Mouse (Mus musculus) neural tube, embryonic 13.5 days (tissue): ENCODE results near the gene Ofcc1. TPM values are rescaled to one million over a fixed set of nuclear protein-coding genes. Genes with fewer than 3 reads are reported as not detected.

Experiments
- ATAC-seq: fragments of 200-750 bp; cut with Nextera tagmentation; 2 replicates; pipeline ENCODE4 v1.8.0; 2017; ENCODE audit warnings: low read depth, mild to moderate bottlenecking, moderate TSS enrichment, moderate library complexity
- H3K27ac ChIP-seq: fragments of 300-500 bp; sonication (generic); replicated peaks from 2 replicates; pipeline ENCODE4 v1.5.1; 2015; ENCODE audit warnings: moderate library complexity, mild to moderate bottlenecking, inconsistent platforms
- H3K27me3 ChIP-seq: fragments of 300-500 bp; sonication (generic); 2 replicates; pipeline ENCODE4 v1.6.1; 2015; ENCODE audit warnings: mild to moderate bottlenecking, inconsistent platforms
- H3K36me3 ChIP-seq: fragments of 300-500 bp; sonication (generic); 2 replicates; pipeline ENCODE4 v1.6.1; 2015; ENCODE audit warnings: mild to moderate bottlenecking, inconsistent platforms
- H3K4me1 ChIP-seq: fragments of 300-500 bp; sonication (generic); replicated peaks from 2 replicates; pipeline ENCODE4 v1.6.1; 2015; ENCODE audit warnings: inconsistent platforms
- H3K4me2 ChIP-seq: fragments of 300-500 bp; sonication (generic); 2 replicates; pipeline ENCODE4 v1.6.1; 2015; ENCODE audit warnings: inconsistent platforms, mild to moderate bottlenecking, moderate library complexity
- H3K4me3 ChIP-seq: fragments of 300-500 bp; sonication (generic); 2 replicates; pipeline ENCODE4 v1.5.1; 2015; ENCODE audit warnings: mild to moderate bottlenecking, inconsistent platforms
- H3K9ac ChIP-seq: fragments of 300-500 bp; sonication (generic); 2 replicates; pipeline ENCODE4 v1.6.1; 2015; ENCODE audit warnings: moderate library complexity, mild to moderate bottlenecking, inconsistent platforms
- H3K9me3 ChIP-seq: fragments of 300-500 bp; sonication (generic); 2 replicates; pipeline ENCODE4 v1.6.1; 2016; ENCODE audit warnings: inconsistent platforms
- WGBS: fragments of 180-500 bp; shearing (Covaris S2); methylation state at CpG from one replicate; pipeline ENCODE4 v1.1.7; 2015; 5-methylcytosine and 5-hydroxymethylcytosine counted together
- polyA plus RNA-seq: library from polyadenylated mRNA; unstranded; fragments of >200 nt; fragmentation: Nextera tagmentation; extraction: Ambion mirVana; gene quantifications from 2 replicates; pipeline ENCODE4 v1.2.1, GENCODE M21; 2015

Ofcc1 gene
- not detected in 2 replicates for polyA plus RNA-seq

DNA sequence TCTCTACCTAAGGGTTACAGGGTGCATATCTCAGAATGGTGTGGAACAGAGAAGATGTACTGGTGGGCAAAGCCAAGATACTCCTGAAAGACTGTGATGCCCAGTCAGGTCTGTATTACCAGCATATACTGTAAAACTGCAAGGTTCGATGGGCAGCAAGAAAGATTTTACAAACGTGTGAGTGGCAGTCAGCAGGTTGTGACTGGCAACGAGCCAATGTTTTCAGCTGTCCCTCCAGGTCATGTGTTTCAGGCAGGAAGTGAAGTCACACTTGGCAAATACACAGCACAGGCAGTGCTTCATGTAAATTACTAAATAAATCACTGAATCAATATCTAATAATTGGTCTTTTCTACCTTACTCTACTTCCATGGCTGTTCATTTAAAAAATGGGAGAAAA lies at the start of gene Ofcc1:
Ofcc1 (minus strand) TSS at position 163 of the 400 bp plus-strand sequence.
- H3K4me2 ChIP-seq: no peak within 1 kb of the TSS

DNA sequence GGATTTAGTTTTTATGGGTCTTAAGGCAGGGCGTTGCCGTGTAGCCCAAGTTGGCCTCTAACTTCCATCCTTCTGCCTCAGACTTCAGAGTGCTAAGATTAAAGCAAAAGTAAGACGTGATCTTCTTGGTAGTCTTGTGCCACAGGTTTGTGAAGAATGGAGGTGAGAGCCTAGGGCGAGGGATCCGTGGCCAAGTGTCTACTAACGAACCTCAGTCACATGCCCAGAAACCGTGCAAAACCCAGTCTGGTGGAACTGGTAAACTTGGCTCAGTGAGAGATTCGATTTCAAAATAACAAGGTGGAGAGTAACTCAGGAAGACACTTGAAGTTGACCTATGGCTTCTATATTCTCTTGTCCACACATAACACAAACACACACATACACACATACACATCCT lies 28.9 kb upstream of the Ofcc1 start:
- Histone ChIP-seq H3K9me3 (no peaks in the 10 kb centered on the region), H3K27me3 (no peaks in the 10 kb centered on the region), H3K9ac (no peak overlapping the region), H3K4me3 (no peak overlapping the region), H3K4me2 (no peak overlapping the region), H3K4me1 (no peaks in the 10 kb centered on the region), H3K36me3 (no peaks in the 10 kb centered on the region), H3K27ac (no peak overlapping the region)
- ATAC-seq: no peak
- 94% methylated on average over 8 of the region's 8 CpGs for WGBS

More for the DNA sequence above, at the start of gene Ofcc1:
- WGBS: 57% methylated on average over 3 of the region's 3 CpGs
- no peaks in the 10 kb centered on the region for H3K36me3 ChIP-seq
- H3K4me1 ChIP-seq: peaks cover 4% of the 10 kb centered on the region
- no peak for ATAC-seq
- H3K4me3 ChIP-seq: no peak within 1 kb of the TSS
- no peaks in the 10 kb centered on the region for H3K9me3 ChIP-seq
- no peak within 1 kb of the TSS for H3K9ac ChIP-seq
- H3K27me3 ChIP-seq: no peaks in the 10 kb centered on the region
- no peak within 1 kb of the TSS for H3K27ac ChIP-seq

DNA sequence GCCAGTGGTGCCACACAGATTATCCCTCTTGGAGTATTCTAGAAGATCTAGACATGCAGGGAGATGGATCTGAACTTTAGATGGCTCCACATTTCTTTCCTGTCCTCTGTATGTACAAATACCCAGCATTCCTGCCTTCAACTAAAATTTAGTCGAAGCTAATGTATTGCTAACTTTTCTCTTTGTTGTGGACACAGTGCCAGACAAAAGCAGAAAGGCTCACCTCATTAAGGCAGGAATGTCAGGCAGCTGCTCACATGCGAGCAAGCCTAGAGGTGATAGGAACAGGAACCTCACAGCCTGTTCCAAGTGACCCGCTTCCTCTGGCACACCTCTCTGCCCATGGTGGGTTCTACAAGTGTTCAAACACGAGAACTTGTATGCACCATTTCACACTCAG lies 26.2 kb upstream of the Ofcc1 start:
- 60% methylated on average over 4 of the region's 4 CpGs for WGBS
- H3K9me3 ChIP-seq: no peaks in the 10 kb centered on the region
- H3K9ac ChIP-seq: no peak overlapping the region
- no peaks in the 10 kb centered on the region for H3K36me3 ChIP-seq
- H3K4me1 ChIP-seq: no peaks in the 10 kb centered on the region
- no peak overlapping the region for H3K4me2 ChIP-seq
- no peak for ATAC-seq
- H3K4me3 ChIP-seq: no peak overlapping the region
- H3K27ac ChIP-seq: no peak overlapping the region
- no peaks in the 10 kb centered on the region for H3K27me3 ChIP-seq

DNA sequence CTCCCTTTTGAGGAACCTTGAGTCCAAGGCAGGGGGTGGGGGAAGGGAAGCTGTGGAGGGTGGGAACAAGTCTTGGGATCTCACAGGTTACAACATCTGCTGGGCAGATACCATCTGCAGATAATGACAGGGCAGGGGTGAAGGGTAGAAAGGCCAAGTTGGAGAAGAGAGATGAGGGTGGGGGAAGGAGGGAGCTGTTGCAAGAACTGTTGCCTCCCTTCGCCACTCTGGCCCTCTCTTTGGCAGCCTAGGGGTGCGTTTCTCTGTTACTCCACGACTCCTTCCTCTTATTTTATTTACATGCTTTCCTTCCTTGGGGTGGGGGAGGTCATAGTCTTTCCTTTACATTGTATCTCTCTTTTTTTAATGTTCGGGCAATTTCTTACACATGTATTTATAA lies 23.7 kb upstream of the Ofcc1 start:
- no peaks in the 10 kb centered on the region for H3K36me3 ChIP-seq
- H3K4me1 ChIP-seq: no peaks in the 10 kb centered on the region; the same call in 1 of the 2 replicates
- no peak overlapping the region for H3K4me3 ChIP-seq
- WGBS: 82% methylated on average over 4 of the region's 4 CpGs
- H3K27me3 ChIP-seq: no peaks in the 10 kb centered on the region
- H3K9me3 ChIP-seq: no peaks in the 10 kb centered on the region
- H3K4me2 ChIP-seq: no peak overlapping the region
- H3K27ac ChIP-seq: no peak overlapping the region
- no peak overlapping the region for H3K9ac ChIP-seq
- no peak for ATAC-seq

DNA sequence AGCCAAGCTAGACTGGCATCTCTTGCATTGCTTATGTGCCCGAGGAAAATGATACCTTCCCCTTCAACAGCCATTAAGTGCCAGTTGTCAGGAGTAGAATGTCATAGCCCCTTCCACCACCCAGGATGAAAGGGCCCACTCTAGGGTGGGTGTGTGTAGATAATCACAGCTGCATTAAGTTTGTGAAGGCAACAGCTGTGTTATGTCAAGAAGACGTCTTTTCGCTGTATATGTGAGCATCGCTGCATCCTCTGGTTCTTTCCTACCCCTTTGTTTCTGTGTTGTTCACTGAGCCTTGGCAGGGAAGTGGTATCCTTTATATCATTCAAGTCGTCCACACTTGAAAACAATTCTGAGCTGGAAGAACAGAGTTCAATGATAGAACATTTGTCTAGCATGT lies 15.5 kb upstream of the Ofcc1 start:
- Histone ChIP-seq H3K4me3 (no peak overlapping the region), H3K27ac (no peak overlapping the region), H3K36me3 (no peaks in the 10 kb centered on the region), H3K4me2 (no peak overlapping the region), H3K27me3 (no peaks in the 10 kb centered on the region), H3K9ac (no peak overlapping the region), H3K9me3 (no peaks in the 10 kb centered on the region), H3K4me1 (no peaks in the 10 kb centered on the region; the same call in 1 of the 2 replicates)
- WGBS: 76% methylated on average over 5 of the region's 5 CpGs
- no peak for ATAC-seq

DNA sequence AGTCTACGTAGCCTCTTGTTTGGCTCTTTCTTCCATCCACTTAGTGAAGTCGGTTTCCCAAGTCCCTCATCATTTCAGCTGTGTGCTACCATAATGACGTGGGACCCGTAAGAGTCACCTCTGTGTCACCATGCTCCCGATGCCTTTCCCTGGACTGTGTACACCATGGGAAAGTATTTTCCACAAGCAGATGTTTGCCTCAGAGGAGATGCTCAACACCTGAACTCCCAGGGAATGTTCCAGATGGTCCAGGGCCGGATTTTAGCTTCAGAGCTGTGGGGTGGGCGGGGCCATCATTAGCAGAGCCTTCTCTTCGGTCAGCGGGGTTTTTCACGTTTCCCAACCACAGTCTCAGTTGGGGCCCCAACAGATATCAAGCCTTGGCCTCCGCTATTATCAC lies 5.5 kb upstream of the Ofcc1 start:
- Histone ChIP-seq H3K9ac (no peak overlapping the region), H3K4me2 (no peak overlapping the region), H3K36me3 (no peaks in the 10 kb centered on the region), H3K27me3 (no peaks in the 10 kb centered on the region), H3K9me3 (no peaks in the 10 kb centered on the region), H3K4me3 (no peak overlapping the region), H3K27ac (no peak overlapping the region), H3K4me1 (no peaks in the 10 kb centered on the region; the same call in 1 of the 2 replicates)
- no peak for ATAC-seq
- WGBS: 88% methylated on average over 11 of the region's 11 CpGs

DNA sequence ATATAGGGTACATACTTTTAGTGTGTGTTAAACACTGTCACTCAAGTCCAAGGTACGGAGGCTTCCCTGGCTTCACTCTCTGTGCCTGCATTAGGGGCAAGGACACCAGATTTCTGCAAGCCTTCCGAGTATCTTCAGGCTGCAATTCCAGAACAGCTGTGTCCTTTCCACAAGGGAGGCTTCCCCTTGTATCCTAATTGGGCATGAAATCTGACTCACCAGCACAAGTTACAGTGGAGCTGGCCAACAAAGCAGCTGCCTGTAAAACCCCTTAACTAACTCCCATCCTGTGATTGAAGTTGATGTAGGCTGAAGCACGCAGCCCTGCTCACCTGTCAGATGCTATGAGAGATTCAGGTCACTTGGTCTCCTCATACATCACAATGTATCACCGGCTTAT lies 3.6 kb upstream of the Ofcc1 start:
- Histone ChIP-seq H3K4me2 (no peak overlapping the region), H3K36me3 (no peaks in the 10 kb centered on the region), H3K27me3 (no peaks in the 10 kb centered on the region), H3K9me3 (no peaks in the 10 kb centered on the region), H3K4me1 (peaks cover 4% of the 10 kb centered on the region), H3K4me3 (no peak overlapping the region), H3K27ac (no peak overlapping the region), H3K9ac (no peak overlapping the region)
- 47% methylated on average over 4 of the region's 4 CpGs for WGBS
- no peak for ATAC-seq

DNA sequence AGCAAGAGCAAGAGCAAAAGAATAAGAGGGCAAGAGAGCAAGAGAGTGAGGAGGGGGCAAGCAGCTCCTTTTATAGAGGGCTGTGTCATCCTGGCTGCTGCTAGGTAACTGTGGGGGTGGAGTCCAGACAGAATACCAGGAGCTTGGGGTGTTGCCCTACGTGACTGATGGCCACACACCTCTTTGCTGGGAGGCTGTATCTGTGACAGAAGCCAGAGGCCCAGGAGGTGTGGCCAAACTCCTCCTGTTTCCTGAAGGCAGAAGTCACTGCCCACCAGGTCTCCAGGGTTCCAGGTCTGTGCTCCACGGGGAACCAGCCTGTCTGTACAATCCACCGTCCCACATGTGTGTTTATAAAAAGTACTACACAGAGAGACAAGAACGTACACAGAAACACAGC lies 558 bp downstream of the Ofcc1 start:
- H3K27me3 ChIP-seq: no peaks in the 10 kb centered on the region
- H3K4me1 ChIP-seq: peaks cover 4% of the 10 kb centered on the region
- H3K36me3 ChIP-seq: no peaks in the 10 kb centered on the region
- no peak overlapping the region for H3K9ac ChIP-seq
- no peak overlapping the region for H3K4me3 ChIP-seq
- H3K4me2 ChIP-seq: no peak overlapping the region
- no peak for ATAC-seq
- no peak overlapping the region for H3K27ac ChIP-seq
- WGBS: 47% methylated on average over 4 of the region's 4 CpGs
- H3K9me3 ChIP-seq: no peaks in the 10 kb centered on the region

DNA sequence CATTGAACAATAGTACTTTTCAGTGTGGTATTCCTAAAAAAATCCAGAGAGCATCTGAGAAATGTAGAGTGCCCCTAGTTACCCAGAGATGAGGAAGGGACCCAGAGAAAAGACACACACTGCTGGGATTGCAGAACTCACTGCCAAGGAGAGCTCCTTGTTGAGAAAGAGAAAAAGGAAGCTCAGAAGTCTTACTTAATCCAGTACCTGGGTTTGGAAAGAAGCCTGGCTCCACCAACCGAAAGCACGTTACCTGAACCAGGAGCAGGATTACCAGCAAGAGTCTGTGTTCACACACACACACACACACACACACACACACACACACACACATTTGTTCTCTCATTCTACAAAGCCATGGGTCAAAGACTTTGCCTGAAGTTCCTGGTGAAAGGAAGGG lies 14.2 kb downstream of the Ofcc1 start:
- Histone ChIP-seq H3K9ac (no peak overlapping the region), H3K36me3 (no peaks in the 10 kb centered on the region), H3K27me3 (no peaks in the 10 kb centered on the region), H3K9me3 (no peaks in the 10 kb centered on the region), H3K4me3 (no peak overlapping the region), H3K4me2 (no peak overlapping the region), H3K27ac (no peak overlapping the region), H3K4me1 (no peaks in the 10 kb centered on the region)
- ATAC-seq: no peak
- whole genome bisulfite sequencing: 89% methylated on average over 2 of the region's 2 CpGs

DNA sequence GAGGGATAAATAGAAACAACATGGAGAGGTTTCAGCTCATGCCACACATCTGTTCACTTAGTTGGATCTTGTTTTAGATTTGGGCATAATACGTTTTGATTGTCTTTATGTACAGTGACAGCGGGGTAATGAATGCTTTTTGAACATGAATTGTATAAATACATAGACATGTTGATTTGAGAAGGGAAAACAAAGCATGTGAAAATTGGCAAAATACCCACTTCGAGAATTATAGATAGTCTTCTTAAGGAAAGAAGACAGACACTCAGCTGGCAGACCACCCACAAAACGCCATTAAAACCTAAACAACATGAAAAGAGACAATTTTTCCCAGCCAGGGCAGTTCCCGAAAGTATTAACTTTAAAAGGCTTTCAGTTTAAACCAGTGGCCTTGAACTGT lies 37.9 kb downstream of the Ofcc1 start:
- no peaks in the 10 kb centered on the region for H3K36me3 ChIP-seq
- H3K9ac ChIP-seq: no peak overlapping the region
- no peak overlapping the region for H3K4me2 ChIP-seq
- H3K9me3 ChIP-seq: no peaks in the 10 kb centered on the region
- no peaks in the 10 kb centered on the region for H3K27me3 ChIP-seq
- no peak for ATAC-seq
- H3K4me1 ChIP-seq: no peaks in the 10 kb centered on the region
- no peak overlapping the region for H3K27ac ChIP-seq
- 86% methylated on average over 5 of the region's 5 CpGs for WGBS
- no peak overlapping the region for H3K4me3 ChIP-seq

DNA sequence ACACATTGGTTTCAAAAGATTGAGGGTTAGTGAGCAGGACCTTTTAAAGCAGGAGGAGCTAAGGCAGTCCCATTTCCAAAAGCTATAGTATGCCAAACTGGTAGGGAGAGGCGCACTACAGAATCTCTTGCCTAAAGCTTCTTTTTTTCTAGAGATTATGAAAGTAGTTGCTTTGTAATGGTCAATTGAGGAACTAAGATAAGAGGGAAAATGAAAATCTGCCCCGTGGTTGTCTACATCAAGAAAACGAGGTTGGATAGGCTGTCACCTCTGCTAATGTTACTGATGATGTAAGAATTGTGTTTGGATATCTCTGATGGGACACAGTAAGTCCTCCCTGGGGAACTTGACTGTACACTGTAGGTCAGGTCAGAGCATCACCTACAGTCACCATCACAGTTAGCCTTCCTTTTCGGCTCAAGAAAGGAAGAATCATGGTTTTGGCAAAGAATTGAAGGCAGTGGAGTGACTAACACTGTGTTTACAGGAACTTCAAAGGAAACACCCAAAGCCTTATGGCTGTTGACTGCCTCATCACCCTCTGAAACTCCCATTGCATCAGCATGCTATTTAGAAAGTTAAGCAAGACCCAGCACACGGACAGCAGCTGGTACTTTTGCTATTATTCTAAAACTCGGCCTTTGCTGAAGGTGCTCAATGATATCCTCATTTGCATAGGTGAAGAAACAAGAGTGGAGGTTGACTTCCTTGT lies 40.3 kb downstream of the Ofcc1 start:
- no peak overlapping the region for H3K4me2 ChIP-seq
- H3K36me3 ChIP-seq: no peaks in the 10 kb centered on the region
- peaks cover 3% of the 10 kb centered on the region; the same call in 1 of the 2 replicates for H3K9me3 ChIP-seq
- WGBS: 84% methylated on average over 6 of the region's 6 CpGs
- no peak for ATAC-seq
- no peak overlapping the region for H3K9ac ChIP-seq
- H3K4me3 ChIP-seq: no peak overlapping the region
- H3K4me1 ChIP-seq: no peaks in the 10 kb centered on the region
- H3K27me3 ChIP-seq: no peaks in the 10 kb centered on the region
- H3K27ac ChIP-seq: no peak overlapping the region

DNA sequence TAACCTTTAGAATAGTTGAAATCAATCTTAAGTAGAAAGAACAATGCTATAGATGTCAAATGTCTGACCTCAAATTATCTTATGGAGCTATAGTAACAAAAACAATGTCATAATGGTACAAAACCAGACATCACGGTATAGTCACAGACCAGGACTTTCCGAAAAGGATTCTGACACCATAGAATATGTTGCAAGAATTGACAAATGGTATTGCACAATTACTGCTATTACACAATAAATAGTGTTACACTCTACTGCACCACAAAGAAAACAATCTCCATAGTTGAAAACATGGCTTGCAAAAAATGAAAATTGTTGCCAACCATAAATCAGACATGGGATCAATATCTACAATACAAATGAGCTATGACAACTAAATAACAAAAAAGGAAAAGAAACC lies 43.5 kb downstream of the Ofcc1 start:
- no peak overlapping the region for H3K4me2 ChIP-seq
- 84% methylated on average over 2 of the region's 2 CpGs for WGBS
- no peaks in the 10 kb centered on the region for H3K4me1 ChIP-seq
- H3K9ac ChIP-seq: no peak overlapping the region
- no peaks in the 10 kb centered on the region for H3K27me3 ChIP-seq
- no peaks in the 10 kb centered on the region for H3K36me3 ChIP-seq
- no peak overlapping the region for H3K27ac ChIP-seq
- H3K9me3 ChIP-seq: peaks cover 3% of the 10 kb centered on the region; the same call in 1 of the 2 replicates
- ATAC-seq: no peak
- H3K4me3 ChIP-seq: no peak overlapping the region

DNA sequence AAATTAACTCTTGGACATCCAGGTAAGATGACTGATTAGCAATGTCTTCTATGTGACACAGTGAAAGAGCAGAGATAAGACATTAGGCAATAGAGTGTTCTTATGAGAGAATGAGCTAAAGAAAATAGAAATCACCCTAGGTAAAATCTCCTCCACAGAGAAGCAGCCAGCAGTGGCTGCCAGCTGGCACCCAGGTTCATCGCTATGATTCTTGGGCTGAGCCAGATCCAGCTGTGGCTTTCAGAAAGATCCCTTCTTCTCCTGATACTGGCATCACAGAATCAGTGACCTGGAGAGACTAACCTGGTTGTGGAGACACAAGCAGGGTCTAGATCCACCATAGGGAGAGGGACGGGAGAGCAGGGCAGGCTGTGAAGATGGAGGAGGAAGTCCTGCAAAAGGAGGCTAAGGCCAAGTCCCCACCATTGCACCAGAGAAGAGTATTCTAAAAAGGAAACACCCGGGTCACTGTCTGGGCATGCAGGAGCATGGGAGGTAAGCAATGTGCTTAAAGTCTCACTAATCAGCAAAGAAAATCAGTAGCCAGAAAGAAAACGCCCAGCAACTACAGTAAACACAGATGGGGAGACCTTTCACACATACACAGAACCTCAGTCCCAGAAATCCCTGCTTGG lies 46.0 kb downstream of the Ofcc1 start:
- H3K4me2 ChIP-seq: no peak overlapping the region
- ATAC-seq: no peak
- 88% methylated on average over 4 of the region's 4 CpGs for WGBS

More for the DNA sequence above, 46.0 kb downstream of the Ofcc1 start:
- no peak overlapping the region for H3K27ac ChIP-seq
- no peak overlapping the region for H3K9ac ChIP-seq
- no peaks in the 10 kb centered on the region for H3K36me3 ChIP-seq
- no peaks in the 10 kb centered on the region for H3K4me1 ChIP-seq
- H3K4me3 ChIP-seq: no peak overlapping the region
- H3K9me3 ChIP-seq: peaks cover 3% of the 10 kb centered on the region; the same call in 1 of the 2 replicates
- H3K27me3 ChIP-seq: no peaks in the 10 kb centered on the region
